Mouse (Mus musculus): ENCODE measurements around the gene Chdh. TPM values are rescaled to one million over a fixed set of nuclear protein-coding genes. Genes with fewer than 3 reads are reported as not detected.

Gene Chdh
- polyA plus RNA-seq, 1 experiment from 2014 or later, result 1.4 TPM

DNA sequence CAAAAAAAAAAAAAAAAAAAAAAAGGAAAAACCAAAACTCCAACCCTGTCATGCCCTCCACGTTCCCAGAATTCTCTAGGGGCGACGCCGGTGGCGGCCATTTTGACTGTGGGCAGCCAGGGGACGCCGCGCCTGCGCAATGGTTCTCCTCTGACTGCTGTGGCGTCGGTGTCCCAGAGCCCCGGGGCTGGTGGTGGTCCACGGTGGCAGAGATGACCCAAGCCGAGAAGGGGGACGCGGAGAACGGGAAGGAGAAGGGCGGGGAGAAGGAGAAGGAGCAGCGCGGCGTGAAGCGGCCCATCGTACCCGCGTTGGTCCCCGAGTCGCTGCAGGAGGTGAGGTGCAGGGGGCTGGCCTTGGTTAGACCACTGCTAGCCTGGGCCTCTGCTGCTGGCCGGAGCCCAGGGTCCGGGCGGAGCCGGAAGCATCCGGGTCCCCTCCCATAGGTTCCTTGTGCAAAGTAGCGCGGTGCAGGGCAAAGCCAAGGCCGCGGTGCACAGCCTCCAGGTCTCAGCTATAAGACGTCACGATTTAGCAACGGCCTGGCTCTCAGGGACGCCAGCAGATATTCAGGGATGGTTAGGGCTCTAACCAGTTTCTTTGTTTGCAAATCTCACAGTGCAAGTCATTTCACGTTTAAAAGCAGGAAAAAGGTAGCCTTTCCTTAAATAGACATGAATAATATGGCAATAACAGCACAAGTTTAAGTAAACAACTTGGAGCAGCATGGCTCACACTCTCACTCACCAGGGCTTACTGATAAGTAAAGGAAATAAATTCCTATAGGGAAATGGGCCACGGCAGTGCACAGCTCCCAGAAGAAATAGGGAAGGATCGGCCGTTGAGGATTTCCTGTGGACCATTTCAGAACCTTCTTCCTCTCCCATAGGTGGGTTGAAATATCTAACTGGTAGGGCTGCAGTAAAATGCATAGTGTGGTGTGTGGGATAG is 30.3 kb upstream of the Chdh start, which contains the start of gene Actr8:
TSS of gene Actr8 (plus strand) at position 84 of the 951 bp plus-strand sequence.
- no peak for TF ChIP-seq CTCF (IDR thresholded peaks at IDR 0.05; ENCODE audit: low read depth)
- peak within 1 kb of the TSS; percentile 88 for H3K9ac ChIP-seq (ENCODE audit: low read depth, low read length)
- H3K4me2 ChIP-seq (replicated peaks; ENCODE audit: low read depth), result peak within 1 kb of the TSS; percentile 75
- H3K4me1 ChIP-seq (replicated peaks; ENCODE audit: control insufficient read depth, insufficient read depth, low read length), result no peaks in the 10 kb centered on the region
- peak within 1 kb of the TSS; percentile 89 for H3K4me3 ChIP-seq (ENCODE audit: low read depth, low read length)
- H3K36me3 ChIP-seq (ENCODE audit: control insufficient read depth, insufficient read depth), result peaks cover 51% of the 10 kb centered on the region
- ATAC-seq, result peak; percentile 88
- WGBS, result under 1% methylated on average over 44 of the region's 44 CpGs
- H3K27me3 ChIP-seq (replicated peaks; ENCODE audit: control insufficient read depth, insufficient read depth, low read length), result no peaks in the 10 kb centered on the region
- no peaks in the 10 kb centered on the region for H3K9me3 ChIP-seq (ENCODE audit: control insufficient read depth)
- peak within 1 kb of the TSS; percentile 91 for H3K27ac ChIP-seq (ENCODE audit: low read depth, low read length)

DNA sequence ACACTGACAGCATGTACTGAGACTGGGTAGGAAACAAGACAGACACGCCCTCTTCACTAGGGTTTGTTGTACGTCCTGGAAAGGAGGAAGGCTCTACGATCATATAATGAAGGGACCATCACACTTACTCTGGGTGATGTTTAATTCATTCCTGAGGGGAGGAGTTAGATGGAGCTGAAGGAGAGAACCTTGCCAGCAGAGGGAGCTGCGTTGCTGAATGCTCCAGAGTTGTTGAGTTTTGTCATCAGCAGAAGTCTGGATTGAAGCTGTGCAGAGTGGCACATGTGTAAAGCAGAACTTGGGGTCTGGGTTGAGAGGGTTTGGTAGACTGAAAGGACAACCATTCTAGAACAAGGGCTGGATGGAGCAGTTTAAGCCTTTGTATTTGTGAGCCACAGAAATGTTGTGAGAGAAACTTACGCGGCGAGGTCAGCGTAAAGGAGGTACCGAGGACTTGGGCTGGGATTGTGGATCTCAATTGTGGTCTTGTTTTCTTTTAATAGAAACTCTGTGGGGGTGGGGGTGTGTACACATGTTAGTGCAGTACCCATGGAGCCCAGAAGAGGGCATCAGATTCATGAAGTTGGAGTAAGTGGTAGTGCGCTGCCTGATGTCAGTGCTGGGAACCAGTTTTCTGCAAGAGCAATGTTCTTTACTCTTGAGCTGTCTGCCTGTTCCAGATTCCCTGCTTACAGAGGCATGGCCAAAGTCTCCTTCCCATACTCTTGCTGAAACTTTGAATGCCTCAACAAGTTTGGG is 28.2 kb upstream of the Chdh start:
- H3K4me2 ChIP-seq (replicated peaks; ENCODE audit: low read depth), result no peak overlapping the region
- no peak overlapping the region for H3K9ac ChIP-seq (ENCODE audit: low read depth, low read length)
- no peaks in the 10 kb centered on the region for H3K27me3 ChIP-seq (replicated peaks; ENCODE audit: control insufficient read depth, insufficient read depth, low read length)
- H3K36me3 ChIP-seq (ENCODE audit: control insufficient read depth, insufficient read depth), result peaks cover 60% of the 10 kb centered on the region
- no peaks in the 10 kb centered on the region for H3K9me3 ChIP-seq (ENCODE audit: control insufficient read depth)
- WGBS, result 94% methylated on average over 10 of the region's 10 CpGs
- no peaks in the 10 kb centered on the region for H3K4me1 ChIP-seq (replicated peaks; ENCODE audit: control insufficient read depth, insufficient read depth, low read length)
- H3K4me3 ChIP-seq (ENCODE audit: low read depth, low read length), result no peak overlapping the region
- peak; percentile 71 for TF ChIP-seq CTCF (IDR thresholded peaks at IDR 0.05; ENCODE audit: low read depth)
- ATAC-seq, result no peak
- H3K27ac ChIP-seq (ENCODE audit: low read depth, low read length), result no peak overlapping the region

DNA sequence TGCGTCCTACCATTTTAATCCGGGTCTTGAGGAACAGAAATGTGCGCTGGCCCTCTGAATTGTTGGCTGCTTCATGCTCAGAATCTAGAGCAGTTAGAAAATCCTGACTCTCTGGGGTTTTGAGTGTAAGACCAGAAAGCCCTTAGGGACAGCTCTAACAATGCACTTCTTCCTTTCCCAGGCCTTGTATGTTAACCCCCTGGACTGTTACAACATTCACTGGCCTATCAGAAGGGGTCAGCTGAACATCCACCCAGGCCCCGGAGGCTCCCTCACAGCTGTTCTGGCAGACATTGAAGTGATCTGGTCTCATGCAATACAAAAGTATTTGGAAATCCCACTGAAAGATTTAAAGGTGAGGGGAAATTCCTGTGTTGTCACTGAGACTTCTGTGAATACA is 22.7 kb upstream of the Chdh start:
- no peak for ATAC-seq
- Histone ChIP-seq H3K9ac (ENCODE audit: low read depth, low read length) (no peak overlapping the region), H3K4me1 (replicated peaks; ENCODE audit: control insufficient read depth, insufficient read depth, low read length) (no peaks in the 10 kb centered on the region), H3K9me3 (ENCODE audit: control insufficient read depth) (no peaks in the 10 kb centered on the region), H3K36me3 (ENCODE audit: control insufficient read depth, insufficient read depth) (peaks cover 96% of the 10 kb centered on the region), H3K4me2 (replicated peaks; ENCODE audit: low read depth) (no peak overlapping the region), H3K27me3 (replicated peaks; ENCODE audit: control insufficient read depth, insufficient read depth, low read length) (no peaks in the 10 kb centered on the region), H3K27ac (ENCODE audit: low read depth, low read length) (no peak overlapping the region), H3K4me3 (ENCODE audit: low read depth, low read length) (no peak overlapping the region)
- 92% methylated on average over 4 of the region's 4 CpGs for WGBS
- no peak for TF ChIP-seq CTCF (IDR thresholded peaks at IDR 0.05; ENCODE audit: low read depth)

DNA sequence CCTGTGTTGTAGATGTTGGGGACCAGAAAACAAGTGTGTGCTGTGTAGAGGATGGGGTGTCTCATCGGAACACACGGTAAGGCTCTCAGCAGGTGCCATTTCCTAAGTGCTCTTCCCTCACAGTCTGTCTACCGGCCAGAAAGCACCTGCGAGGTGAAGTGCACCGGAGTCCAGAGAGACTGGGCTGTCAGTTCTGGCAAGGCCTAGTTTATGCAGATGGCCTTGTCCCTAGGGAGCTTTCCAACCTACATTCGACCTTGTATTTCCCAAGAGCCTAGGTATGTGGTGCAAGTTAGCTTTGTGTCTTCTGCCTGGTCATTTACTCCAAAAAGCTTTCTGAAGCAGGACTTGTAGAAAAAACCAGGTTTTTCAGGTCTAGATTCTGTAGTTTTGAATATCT is 21.5 kb upstream of the Chdh start:
- Histone ChIP-seq H3K9ac (ENCODE audit: low read depth, low read length) (no peak overlapping the region), H3K27me3 (replicated peaks; ENCODE audit: control insufficient read depth, insufficient read depth, low read length) (no peaks in the 10 kb centered on the region), H3K4me1 (replicated peaks; ENCODE audit: control insufficient read depth, insufficient read depth, low read length) (no peaks in the 10 kb centered on the region), H3K9me3 (ENCODE audit: control insufficient read depth) (no peaks in the 10 kb centered on the region), H3K27ac (ENCODE audit: low read depth, low read length) (no peak overlapping the region), H3K4me2 (replicated peaks; ENCODE audit: low read depth) (no peak overlapping the region), H3K4me3 (ENCODE audit: low read depth, low read length) (no peak overlapping the region), H3K36me3 (ENCODE audit: control insufficient read depth, insufficient read depth) (peaks cover 97% of the 10 kb centered on the region)
- WGBS, result 95% methylated on average over 6 of the region's 6 CpGs
- ATAC-seq, result no peak
- no peak for TF ChIP-seq CTCF (IDR thresholded peaks at IDR 0.05; ENCODE audit: low read depth)

DNA sequence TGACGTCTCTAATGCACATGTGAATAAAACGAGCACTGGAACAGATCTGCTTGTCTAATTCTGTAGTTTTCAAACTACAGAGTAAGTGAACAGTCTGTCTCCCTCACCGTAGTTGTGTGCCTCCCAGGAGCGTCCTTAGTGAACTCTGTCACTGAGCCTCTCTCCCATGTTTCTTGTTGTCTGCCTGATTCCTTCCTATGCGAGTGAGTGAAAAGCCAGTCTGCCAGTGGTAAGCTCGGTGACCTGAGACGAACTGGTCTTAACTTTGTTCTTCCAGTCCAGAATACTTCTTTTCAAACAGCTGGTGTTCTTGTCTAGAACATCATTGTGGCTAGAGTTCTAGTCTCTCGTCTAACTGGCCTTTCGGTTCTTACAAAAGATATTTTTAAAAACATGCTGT is 21.1 kb upstream of the Chdh start:
- H3K4me3 ChIP-seq (ENCODE audit: low read depth, low read length), result no peak overlapping the region
- no peak overlapping the region for H3K4me2 ChIP-seq (replicated peaks; ENCODE audit: low read depth)
- no peak overlapping the region for H3K27ac ChIP-seq (ENCODE audit: low read depth, low read length)
- no peak for ATAC-seq
- H3K9ac ChIP-seq (ENCODE audit: low read depth, low read length), result no peak overlapping the region
- no peaks in the 10 kb centered on the region for H3K4me1 ChIP-seq (replicated peaks; ENCODE audit: control insufficient read depth, insufficient read depth, low read length)
- H3K9me3 ChIP-seq (ENCODE audit: control insufficient read depth), result no peaks in the 10 kb centered on the region
- no peaks in the 10 kb centered on the region for H3K27me3 ChIP-seq (replicated peaks; ENCODE audit: control insufficient read depth, insufficient read depth, low read length)
- TF ChIP-seq CTCF (IDR thresholded peaks at IDR 0.05; ENCODE audit: low read depth), result no peak
- H3K36me3 ChIP-seq (ENCODE audit: control insufficient read depth, insufficient read depth), result peaks cover 97% of the 10 kb centered on the region
- 94% methylated on average over 9 of the region's 9 CpGs for WGBS

DNA sequence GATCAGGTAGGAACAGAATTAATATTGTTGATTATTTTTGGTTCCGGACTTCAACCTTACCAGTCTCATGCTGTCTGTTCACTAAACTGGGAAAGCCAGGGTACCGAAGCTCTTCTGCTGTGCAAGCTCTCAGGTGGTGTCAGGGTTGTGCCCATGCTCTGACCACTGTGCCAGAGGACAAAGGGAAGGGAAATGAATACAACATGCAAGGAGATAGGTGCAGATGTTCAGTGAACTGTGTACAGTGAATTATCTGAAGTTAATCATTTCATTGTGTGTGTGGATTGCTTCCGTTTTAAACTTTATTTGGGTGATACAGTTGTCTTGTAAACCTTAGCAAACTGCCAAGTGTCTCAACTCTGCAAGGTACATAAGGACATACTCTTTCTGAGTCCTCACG is 20.5 kb upstream of the Chdh start:
- no peak for ATAC-seq
- TF ChIP-seq CTCF (IDR thresholded peaks at IDR 0.05; ENCODE audit: low read depth), result no peak
- H3K9me3 ChIP-seq (ENCODE audit: control insufficient read depth), result no peaks in the 10 kb centered on the region
- no peak overlapping the region for H3K4me3 ChIP-seq (ENCODE audit: low read depth, low read length)
- no peaks in the 10 kb centered on the region for H3K27me3 ChIP-seq (replicated peaks; ENCODE audit: control insufficient read depth, insufficient read depth, low read length)
- H3K4me1 ChIP-seq (replicated peaks; ENCODE audit: control insufficient read depth, insufficient read depth, low read length), result no peaks in the 10 kb centered on the region
- no peak overlapping the region for H3K9ac ChIP-seq (ENCODE audit: low read depth, low read length)
- H3K27ac ChIP-seq (ENCODE audit: low read depth, low read length), result no peak overlapping the region
- 93% methylated on average over 4 of the region's 4 CpGs for WGBS
- H3K36me3 ChIP-seq (ENCODE audit: control insufficient read depth, insufficient read depth), result peaks cover 96% of the 10 kb centered on the region
- H3K4me2 ChIP-seq (replicated peaks; ENCODE audit: low read depth), result no peak overlapping the region
